Mouse (Mus musculus): ENCODE measurements around the gene Xpr1. TPM values are rescaled to one million over a fixed set of nuclear protein-coding genes. Genes with fewer than 3 reads are reported as not detected.
A peak's percentile ranks its signal among the peaks of the same experiment; 100 is the strongest.

Xpr1 gene
- polyA plus RNA-seq (2012; fragmentation: generic; extraction: Trizol) = 8.7 TPM

DNA sequence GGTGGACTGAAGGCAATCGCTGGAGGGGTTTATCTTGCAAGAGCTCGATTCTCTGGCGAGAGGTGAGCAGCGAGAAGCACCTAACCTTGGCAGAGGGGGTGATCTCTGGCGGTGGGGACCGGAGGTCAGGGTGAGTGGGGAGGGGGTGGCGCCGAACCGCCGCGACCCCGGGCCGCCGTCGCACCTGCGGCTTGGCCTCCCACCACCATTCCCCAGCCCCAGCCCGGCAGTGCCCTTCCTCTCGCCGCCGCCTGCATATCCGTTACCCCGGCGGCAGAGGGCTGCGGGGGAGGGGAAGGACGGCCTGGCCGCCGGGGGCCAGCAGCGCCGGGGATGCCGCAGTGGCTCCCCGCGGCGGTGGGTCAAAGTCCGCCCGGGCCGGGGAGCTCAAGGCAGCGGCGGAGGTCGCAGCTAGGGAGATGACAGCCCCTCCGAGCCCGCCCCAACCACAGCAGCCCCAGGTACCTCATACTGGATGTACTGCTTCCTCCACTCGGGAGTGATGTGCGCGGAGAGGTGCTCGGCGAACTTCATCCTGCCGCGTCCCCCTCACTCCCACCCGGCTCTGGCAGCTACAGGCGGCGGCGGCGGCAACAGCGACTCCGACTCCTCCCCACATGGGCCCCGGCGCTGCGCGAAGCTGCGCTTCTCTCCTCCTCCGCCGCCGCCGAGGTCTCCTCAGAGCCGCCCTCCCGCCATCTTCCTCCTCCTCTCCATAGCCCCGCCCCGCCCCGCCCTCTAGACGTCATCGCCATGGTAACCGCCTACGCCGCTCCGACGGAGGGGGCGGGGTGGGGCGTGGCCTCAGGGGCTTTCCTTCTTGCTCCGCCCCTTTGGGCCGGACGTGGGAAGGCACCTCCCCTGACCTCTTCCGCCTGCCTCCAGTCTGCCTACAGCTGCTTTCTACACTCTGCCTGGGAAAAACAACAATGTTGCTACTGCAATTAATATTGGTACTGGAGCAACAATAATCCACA, at the start of gene Xpr1:
Gene Xpr1, minus strand, starts transcription at position 715 of the 977 bp plus-strand sequence.
- TF ChIP-seq CEBPB (IDR thresholded peaks at IDR 0.05; ENCODE audit: insufficient read depth, poor library complexity, severe bottlenecking) (no peak), MYOG (IDR thresholded peaks at IDR 0.05; ENCODE audit: control insufficient read depth in 1 of 3, insufficient read depth in 1 of 3, insufficient read length in 2 of 3, low read depth in 2 of 3) (peak in 2 of 3 experiments; percentile 12 to 18), MYOD1 (IDR thresholded peaks at IDR 0.05; ENCODE audit: control insufficient read depth in 1 of 3, insufficient read length in 2 of 3, low read depth in 2 of 3) (peak in 1 of 3 experiments; percentile 14), POLR2AphosphoS2 (IDR thresholded peaks at IDR 0.05; ENCODE audit: insufficient read length, low read depth) (peak; percentile 46), SRF (IDR thresholded peaks at IDR 0.05; ENCODE audit: control insufficient read depth, insufficient read length, low read depth) (no peak), USF1 (IDR thresholded peaks at IDR 0.05; ENCODE audit: low read depth) (no peak), MAX (IDR thresholded peaks at IDR 0.05; ENCODE audit: low read depth) (no peak), REST (IDR thresholded peaks at IDR 0.05; ENCODE audit: insufficient read depth, insufficient read length) (no peak), TCF3 (IDR thresholded peaks at IDR 0.05; ENCODE audit: insufficient read length, low read depth) (no peak), TCF12 (IDR thresholded peaks at IDR 0.05; ENCODE audit: insufficient read depth, poor library complexity, severe bottlenecking) (no peak), E2F4 (IDR thresholded peaks at IDR 0.05; ENCODE audit: insufficient read depth) (no peak), POLR2A (IDR thresholded peaks at IDR 0.05; ENCODE audit: insufficient read length, low read depth) (peak; percentile 81)
- H3K27me3 ChIP-seq (ENCODE audit: control insufficient read depth, insufficient read depth, insufficient read length) = no peaks in the 10 kb centered on the region
- H3K79me2 ChIP-seq (ENCODE audit: control insufficient read depth, insufficient read depth) = peaks cover 20% of the 10 kb centered on the region
- H3ac ChIP-seq (ENCODE audit: control insufficient read depth, insufficient read length) = peak within 1 kb of the TSS; percentile 33
- H3K4me2 ChIP-seq (ENCODE audit: low read depth) = peak within 1 kb of the TSS; percentile 77
- peak within 1 kb of the TSS; percentile 59 for H3K4me3 ChIP-seq
- H3K36me3 ChIP-seq (ENCODE audit: control insufficient read depth, insufficient read depth) = no peaks in the 10 kb centered on the region

DNA sequence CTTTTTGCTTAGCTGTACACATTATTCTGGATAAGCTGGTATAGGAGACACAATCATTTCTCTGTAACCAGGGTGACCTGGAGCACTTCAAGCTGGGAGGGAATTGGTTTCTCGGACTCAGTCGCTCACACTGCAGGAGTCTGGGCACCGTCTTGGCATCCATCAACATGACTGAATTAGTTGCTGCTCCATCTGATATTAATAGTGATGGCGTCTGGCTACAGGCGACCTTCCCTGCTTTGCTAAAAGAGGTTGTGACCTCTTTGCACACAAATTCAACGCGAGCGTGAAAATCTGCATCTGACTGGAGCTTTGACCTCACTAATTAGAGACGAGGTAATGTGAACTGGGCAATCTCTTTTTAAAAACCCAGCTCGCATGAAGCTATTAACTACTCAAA, 46.2 kb upstream of the Xpr1 start:
- TF ChIP-seq MYOG (IDR thresholded peaks at IDR 0.05; ENCODE audit: control insufficient read depth in 1 of 3, insufficient read depth in 1 of 3, insufficient read length in 2 of 3, low read depth in 2 of 3) (no peak), REST (IDR thresholded peaks at IDR 0.05; ENCODE audit: insufficient read depth, insufficient read length) (no peak), E2F4 (IDR thresholded peaks at IDR 0.05; ENCODE audit: insufficient read depth) (no peak), POLR2A (IDR thresholded peaks at IDR 0.05; ENCODE audit: insufficient read length, low read depth) (no peak), USF1 (IDR thresholded peaks at IDR 0.05; ENCODE audit: low read depth) (no peak), TCF3 (IDR thresholded peaks at IDR 0.05; ENCODE audit: insufficient read length, low read depth) (no peak), SRF (IDR thresholded peaks at IDR 0.05; ENCODE audit: control insufficient read depth, insufficient read length, low read depth) (no peak), CEBPB (IDR thresholded peaks at IDR 0.05; ENCODE audit: insufficient read depth, poor library complexity, severe bottlenecking) (no peak), POLR2AphosphoS2 (IDR thresholded peaks at IDR 0.05; ENCODE audit: insufficient read length, low read depth) (no peak), MYOD1 (IDR thresholded peaks at IDR 0.05; ENCODE audit: control insufficient read depth in 1 of 3, insufficient read length in 2 of 3, low read depth in 2 of 3) (no peak), MAX (IDR thresholded peaks at IDR 0.05; ENCODE audit: low read depth) (no peak), TCF12 (IDR thresholded peaks at IDR 0.05; ENCODE audit: insufficient read depth, poor library complexity, severe bottlenecking) (no peak)
- H3K27me3 ChIP-seq (ENCODE audit: control insufficient read depth, insufficient read depth, insufficient read length) = no peaks in the 10 kb centered on the region
- no peaks in the 10 kb centered on the region for H3K79me2 ChIP-seq (ENCODE audit: control insufficient read depth, insufficient read depth)
- H3K36me3 ChIP-seq (ENCODE audit: control insufficient read depth, insufficient read depth) = no peaks in the 10 kb centered on the region
- H3ac ChIP-seq (ENCODE audit: control insufficient read depth, insufficient read length) = no peak overlapping the region
- H3K4me2 ChIP-seq (ENCODE audit: low read depth) = no peak overlapping the region
- H3K4me3 ChIP-seq = no peak overlapping the region

DNA sequence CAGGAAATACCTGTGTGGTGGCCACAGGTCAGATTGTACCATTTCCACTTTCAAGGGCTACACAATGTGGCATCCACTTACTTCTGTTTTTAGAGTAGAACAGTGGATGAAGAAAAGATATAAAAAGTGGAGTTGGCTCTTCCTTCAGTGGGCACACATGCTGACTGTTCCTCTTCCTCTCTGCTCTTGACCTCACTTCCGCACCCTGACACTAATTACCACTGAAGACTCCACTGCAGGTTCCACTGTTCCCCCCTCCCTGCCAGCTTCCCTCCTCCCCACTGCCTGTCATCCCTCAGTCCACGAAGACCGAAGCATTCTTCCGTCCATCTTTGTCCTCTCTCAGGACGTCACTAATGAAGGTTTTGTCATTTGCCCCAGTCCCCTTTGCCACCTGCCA, 45.4 kb upstream of the Xpr1 start:
- Histone ChIP-seq H3K4me2 (ENCODE audit: low read depth) (no peak overlapping the region), H3ac (ENCODE audit: control insufficient read depth, insufficient read length) (no peak overlapping the region), H3K4me3 (no peak overlapping the region), H3K79me2 (ENCODE audit: control insufficient read depth, insufficient read depth) (no peaks in the 10 kb centered on the region), H3K27me3 (ENCODE audit: control insufficient read depth, insufficient read depth, insufficient read length) (no peaks in the 10 kb centered on the region), H3K36me3 (ENCODE audit: control insufficient read depth, insufficient read depth) (no peaks in the 10 kb centered on the region)
- no peak for TF ChIP-seq SRF (IDR thresholded peaks at IDR 0.05; ENCODE audit: control insufficient read depth, insufficient read length, low read depth)
- TF ChIP-seq USF1 (IDR thresholded peaks at IDR 0.05; ENCODE audit: low read depth) = no peak
- no peak for TF ChIP-seq REST (IDR thresholded peaks at IDR 0.05; ENCODE audit: insufficient read depth, insufficient read length)
- TF ChIP-seq MYOG (IDR thresholded peaks at IDR 0.05; ENCODE audit: control insufficient read depth in 1 of 3, insufficient read depth in 1 of 3, insufficient read length in 2 of 3, low read depth in 2 of 3) = no peak
- TF ChIP-seq CEBPB (IDR thresholded peaks at IDR 0.05; ENCODE audit: insufficient read depth, poor library complexity, severe bottlenecking) = no peak
- TF ChIP-seq E2F4 (IDR thresholded peaks at IDR 0.05; ENCODE audit: insufficient read depth) = no peak
- TF ChIP-seq POLR2AphosphoS2 (IDR thresholded peaks at IDR 0.05; ENCODE audit: insufficient read length, low read depth) = no peak
- TF ChIP-seq MAX (IDR thresholded peaks at IDR 0.05; ENCODE audit: low read depth) = no peak
- no peak for TF ChIP-seq TCF12 (IDR thresholded peaks at IDR 0.05; ENCODE audit: insufficient read depth, poor library complexity, severe bottlenecking)
- no peak for TF ChIP-seq POLR2A (IDR thresholded peaks at IDR 0.05; ENCODE audit: insufficient read length, low read depth)
- no peak for TF ChIP-seq TCF3 (IDR thresholded peaks at IDR 0.05; ENCODE audit: insufficient read length, low read depth)

DNA sequence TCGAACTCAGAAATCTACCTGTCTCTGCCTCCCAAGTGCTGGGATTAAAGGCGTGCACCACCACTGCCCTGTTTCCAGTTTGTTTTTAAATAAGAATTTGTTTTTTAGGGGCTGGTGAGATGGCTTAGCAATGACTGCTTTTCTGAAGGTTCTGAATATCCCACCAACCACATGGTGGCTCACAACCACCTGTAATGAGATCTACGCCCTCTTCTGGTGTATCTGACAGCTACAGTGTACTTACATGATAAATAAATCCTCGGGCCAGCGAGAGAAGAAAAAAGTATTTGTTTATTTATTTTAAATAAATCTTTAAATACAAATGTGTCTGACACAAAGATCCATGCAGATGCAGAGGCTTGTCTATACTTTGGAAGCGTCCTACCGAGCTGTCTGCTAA, 40.3 kb upstream of the Xpr1 start:
- no peak for TF ChIP-seq E2F4 (IDR thresholded peaks at IDR 0.05; ENCODE audit: insufficient read depth)
- no peak for TF ChIP-seq USF1 (IDR thresholded peaks at IDR 0.05; ENCODE audit: low read depth)
- TF ChIP-seq TCF3 (IDR thresholded peaks at IDR 0.05; ENCODE audit: insufficient read length, low read depth) = no peak
- no peak for TF ChIP-seq REST (IDR thresholded peaks at IDR 0.05; ENCODE audit: insufficient read depth, insufficient read length)
- no peak for TF ChIP-seq POLR2AphosphoS2 (IDR thresholded peaks at IDR 0.05; ENCODE audit: insufficient read length, low read depth)
- TF ChIP-seq MYOD1 (IDR thresholded peaks at IDR 0.05; ENCODE audit: control insufficient read depth in 1 of 3, insufficient read length in 2 of 3, low read depth in 2 of 3) = no peak
- no peak for TF ChIP-seq POLR2A (IDR thresholded peaks at IDR 0.05; ENCODE audit: insufficient read length, low read depth)
- TF ChIP-seq MYOG (IDR thresholded peaks at IDR 0.05; ENCODE audit: control insufficient read depth in 1 of 3, insufficient read depth in 1 of 3, insufficient read length in 2 of 3, low read depth in 2 of 3) = no peak
- no peak for TF ChIP-seq CEBPB (IDR thresholded peaks at IDR 0.05; ENCODE audit: insufficient read depth, poor library complexity, severe bottlenecking)
- no peak for TF ChIP-seq SRF (IDR thresholded peaks at IDR 0.05; ENCODE audit: control insufficient read depth, insufficient read length, low read depth)
- no peak for TF ChIP-seq TCF12 (IDR thresholded peaks at IDR 0.05; ENCODE audit: insufficient read depth, poor library complexity, severe bottlenecking)
- no peak for TF ChIP-seq MAX (IDR thresholded peaks at IDR 0.05; ENCODE audit: low read depth)
- Histone ChIP-seq H3K79me2 (ENCODE audit: control insufficient read depth, insufficient read depth) (no peaks in the 10 kb centered on the region), H3K4me3 (no peak overlapping the region), H3ac (ENCODE audit: control insufficient read depth, insufficient read length) (no peak overlapping the region), H3K27me3 (ENCODE audit: control insufficient read depth, insufficient read depth, insufficient read length) (no peaks in the 10 kb centered on the region), H3K4me2 (ENCODE audit: low read depth) (no peak overlapping the region), H3K36me3 (ENCODE audit: control insufficient read depth, insufficient read depth) (no peaks in the 10 kb centered on the region)

Measured in myocyte (in vitro differentiated cells).